Mouse (Mus musculus): Measurements from ENCODE around the gene Kcnk3. TPM values are rescaled to one million over a fixed set of nuclear protein-coding genes. Genes with fewer than 3 reads are reported as not detected.
A peak's percentile ranks its signal among the peaks of the same experiment; 100 is the strongest.

Gene Kcnk3
- polyA plus RNA-seq, 1 experiment from 2014 or later, result 11.7 TPM

DNA sequence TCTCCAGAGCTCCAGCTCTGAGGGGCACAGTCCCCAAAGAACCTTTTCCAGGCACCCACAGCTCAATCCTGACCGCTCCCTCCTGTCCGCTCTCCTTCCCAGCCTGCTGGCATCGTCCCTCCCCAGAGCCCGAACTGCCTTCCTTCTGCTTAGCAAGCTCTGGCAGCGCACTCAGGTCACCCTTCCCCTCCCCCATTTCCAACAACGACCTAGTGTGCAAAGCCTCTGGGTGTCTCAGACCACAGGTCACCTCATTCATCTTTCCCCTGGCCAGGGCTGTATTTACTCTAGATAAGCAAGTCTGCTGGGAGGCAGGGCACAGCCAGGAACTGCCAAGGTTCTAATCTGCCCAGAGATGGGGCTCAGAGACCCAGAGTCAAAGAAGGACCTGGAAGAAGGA is 27.4 kb downstream of the Kcnk3 start:
- Histone ChIP-seq H3K27ac (no peak overlapping the region), H3K4me1 (replicated peaks; ENCODE audit: control insufficient read depth, insufficient read depth, low read length) (no peaks in the 10 kb centered on the region), H3K9me3 (ENCODE audit: control insufficient read depth, low read length) (no peaks in the 10 kb centered on the region), H3K4me2 (replicated peaks) (no peak overlapping the region), H3K9ac (no peak overlapping the region), H3K4me3 (replicated peaks; ENCODE audit: low read length) (no peak overlapping the region), H3K36me3 (replicated peaks; ENCODE audit: control insufficient read depth, insufficient read depth) (no peaks in the 10 kb centered on the region), H3K27me3 (ENCODE audit: control insufficient read depth, insufficient read depth, low read length) (peaks cover 3% of the 10 kb centered on the region; the same call in 1 of the 2 replicates)
- DNase-seq (ENCODE audit: low spot score) (no peak), ATAC-seq (ENCODE audit: low FRiP score) (no peak)
- 52% methylated on average over 6 of the region's 6 CpGs for WGBS

DNA sequence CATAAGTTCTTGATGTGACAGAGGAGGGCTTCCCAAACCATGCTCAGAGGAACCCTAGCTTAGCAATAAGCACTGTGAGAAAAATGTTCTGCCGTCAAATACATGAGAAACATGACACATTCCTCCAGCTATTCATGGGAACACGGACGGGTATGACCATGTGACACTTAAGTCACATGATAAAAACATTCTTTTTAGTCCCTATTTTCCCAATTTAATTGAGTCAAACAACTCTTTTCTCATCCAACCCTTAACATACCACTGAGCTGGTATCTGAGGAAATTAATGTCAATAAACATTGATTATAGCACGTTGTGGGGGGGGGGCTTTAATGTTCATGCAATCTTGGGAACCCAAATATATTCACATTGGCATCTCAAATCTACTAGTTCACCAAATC is 27.8 kb downstream of the Kcnk3 start:
- Histone ChIP-seq H3K9ac (no peak overlapping the region), H3K27ac (no peak overlapping the region), H3K4me2 (replicated peaks) (no peak overlapping the region), H3K27me3 (ENCODE audit: control insufficient read depth, insufficient read depth, low read length) (peaks cover 7% of the 10 kb centered on the region), H3K4me3 (replicated peaks; ENCODE audit: low read length) (no peak overlapping the region), H3K36me3 (replicated peaks; ENCODE audit: control insufficient read depth, insufficient read depth) (no peaks in the 10 kb centered on the region), H3K4me1 (replicated peaks; ENCODE audit: control insufficient read depth, insufficient read depth, low read length) (no peaks in the 10 kb centered on the region), H3K9me3 (ENCODE audit: control insufficient read depth, low read length) (no peaks in the 10 kb centered on the region)
- 83% methylated on average over 4 of the region's 4 CpGs for WGBS
- DNase-seq (ENCODE audit: low spot score) (no peak), ATAC-seq (ENCODE audit: low FRiP score) (no peak)

DNA sequence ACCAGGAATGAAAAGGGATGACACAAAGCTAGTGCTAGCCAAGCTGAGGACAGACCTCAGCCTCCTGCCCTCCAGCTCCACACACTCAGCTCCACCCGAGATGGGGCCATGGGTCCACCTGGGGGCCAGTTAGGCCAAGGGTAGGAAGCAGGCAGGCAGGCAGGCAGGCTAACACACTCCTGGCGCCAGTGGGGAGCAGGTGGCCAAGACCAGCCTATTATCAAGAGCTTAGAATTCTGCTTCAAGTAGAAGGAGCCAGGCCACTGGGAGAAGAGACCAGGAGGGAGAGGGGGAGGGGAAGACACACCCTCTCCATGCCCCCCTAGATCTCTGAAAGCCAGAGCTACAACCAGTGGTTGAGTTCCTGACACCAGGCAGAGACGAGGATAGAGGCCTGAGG is 28.7 kb downstream of the Kcnk3 start:
- Histone ChIP-seq H3K27ac (no peak overlapping the region), H3K27me3 (ENCODE audit: control insufficient read depth, insufficient read depth, low read length) (peaks cover 15% of the 10 kb centered on the region), H3K36me3 (replicated peaks; ENCODE audit: control insufficient read depth, insufficient read depth) (no peaks in the 10 kb centered on the region), H3K9me3 (ENCODE audit: control insufficient read depth, low read length) (no peaks in the 10 kb centered on the region), H3K9ac (no peak overlapping the region), H3K4me1 (replicated peaks; ENCODE audit: control insufficient read depth, insufficient read depth, low read length) (no peaks in the 10 kb centered on the region), H3K4me3 (replicated peaks; ENCODE audit: low read length) (no peak overlapping the region), H3K4me2 (replicated peaks) (no peak overlapping the region)
- no peak for ATAC-seq (ENCODE audit: low FRiP score)
- WGBS, result 24% methylated on average over 3 of the region's 3 CpGs
- no peak for DNase-seq (ENCODE audit: low spot score)

DNA sequence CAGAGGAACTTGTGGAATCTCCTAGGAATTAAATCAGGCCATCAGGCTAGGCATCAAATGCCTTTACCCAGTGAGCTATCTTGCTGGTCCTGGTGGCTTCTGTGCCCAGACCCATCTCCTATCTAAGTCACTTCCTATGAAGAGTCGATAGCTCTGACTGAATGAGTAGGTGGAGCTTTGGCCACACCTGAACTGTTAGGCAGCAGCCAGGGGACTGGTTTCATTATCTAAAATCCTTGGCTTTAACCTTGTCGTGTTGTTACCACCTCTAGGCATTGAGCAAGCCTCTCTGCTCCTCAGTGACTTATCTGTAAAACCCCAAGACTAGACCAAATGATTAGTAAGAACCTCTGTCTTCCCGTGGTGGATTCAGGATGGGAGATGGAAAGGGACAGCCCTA is 29.4 kb downstream of the Kcnk3 start:
- peaks cover 6% of the 10 kb centered on the region for H3K4me1 ChIP-seq (replicated peaks; ENCODE audit: control insufficient read depth, insufficient read depth, low read length)
- peaks cover 22% of the 10 kb centered on the region for H3K27me3 ChIP-seq (ENCODE audit: control insufficient read depth, insufficient read depth, low read length)
- no peak overlapping the region for H3K4me2 ChIP-seq (replicated peaks)
- WGBS, result 49% methylated on average over 3 of the region's 3 CpGs
- no peak overlapping the region for H3K9ac ChIP-seq
- H3K4me3 ChIP-seq (replicated peaks; ENCODE audit: low read length), result no peak overlapping the region
- ATAC-seq (ENCODE audit: low FRiP score) (no peak), DNase-seq (ENCODE audit: low spot score) (no peak)
- H3K27ac ChIP-seq, result no peak overlapping the region
- no peaks in the 10 kb centered on the region for H3K9me3 ChIP-seq (ENCODE audit: control insufficient read depth, low read length)
- no peaks in the 10 kb centered on the region for H3K36me3 ChIP-seq (replicated peaks; ENCODE audit: control insufficient read depth, insufficient read depth)

DNA sequence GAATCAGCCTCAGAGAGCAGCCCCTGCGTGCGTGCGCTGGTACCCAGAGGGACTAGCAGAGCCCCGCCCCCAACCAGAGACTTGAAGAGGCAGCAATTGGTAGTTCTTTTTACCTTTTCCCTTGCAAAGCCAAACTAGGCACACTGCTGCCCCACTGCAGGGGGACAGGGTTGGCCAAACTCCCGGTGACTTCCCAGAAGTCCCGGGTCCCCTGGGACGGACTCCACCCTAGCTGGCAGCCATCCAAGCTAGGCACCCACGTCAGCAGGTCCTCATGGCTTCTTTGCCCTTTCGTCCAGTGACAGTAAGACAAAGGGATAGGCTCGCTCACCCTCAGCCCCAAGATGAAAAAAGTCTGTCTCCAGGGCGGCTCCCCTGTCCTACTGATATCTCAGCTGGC is 29.9 kb downstream of the Kcnk3 start:
- Histone ChIP-seq H3K9ac (no peak overlapping the region), H3K36me3 (replicated peaks; ENCODE audit: control insufficient read depth, insufficient read depth) (no peaks in the 10 kb centered on the region), H3K4me2 (replicated peaks) (no peak overlapping the region), H3K4me1 (replicated peaks; ENCODE audit: control insufficient read depth, insufficient read depth, low read length) (peaks cover 11% of the 10 kb centered on the region), H3K4me3 (replicated peaks; ENCODE audit: low read length) (no peak overlapping the region), H3K27me3 (ENCODE audit: control insufficient read depth, insufficient read depth, low read length) (peaks cover 27% of the 10 kb centered on the region), H3K27ac (no peak overlapping the region), H3K9me3 (ENCODE audit: control insufficient read depth, low read length) (no peaks in the 10 kb centered on the region)
- no peak for DNase-seq (ENCODE audit: low spot score)
- ATAC-seq (ENCODE audit: low FRiP score), result no peak
- WGBS, result 33% methylated on average over 11 of the region's 11 CpGs

DNA sequence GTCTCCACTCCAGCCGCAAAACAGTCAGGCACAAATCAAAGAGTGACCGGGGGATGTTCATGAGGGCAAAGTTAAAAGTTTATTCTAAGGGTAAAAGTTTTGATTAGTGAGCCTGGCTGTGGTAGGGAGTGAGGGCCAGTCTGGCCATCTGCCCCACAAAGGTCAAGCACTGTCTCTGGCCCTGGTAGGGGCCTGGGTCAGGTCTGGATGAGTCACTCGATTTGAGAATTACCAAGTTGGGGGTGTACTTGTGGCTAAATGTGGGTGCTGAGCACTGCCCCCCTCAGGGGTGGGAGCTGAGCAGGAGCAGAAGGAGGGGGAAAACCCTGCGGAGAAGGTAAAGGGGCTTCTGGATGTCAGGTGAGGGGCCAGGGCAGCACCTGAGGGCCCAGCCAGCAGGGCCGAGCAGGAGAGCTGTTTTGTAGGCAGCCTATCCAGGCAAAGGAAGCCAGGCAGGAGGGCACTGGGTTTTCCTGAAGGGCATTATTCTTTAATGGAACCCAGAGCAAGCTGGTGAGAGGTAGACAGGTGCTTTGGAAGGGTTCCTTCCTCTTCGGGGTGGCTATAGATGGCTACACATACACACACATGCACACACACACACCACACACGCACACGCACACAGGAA is 30.5 kb downstream of the Kcnk3 start:
- ATAC-seq (ENCODE audit: low FRiP score) (no peak), DNase-seq (ENCODE audit: low spot score) (no peak)
- H3K27me3 ChIP-seq (ENCODE audit: control insufficient read depth, insufficient read depth, low read length), result peaks cover 34% of the 10 kb centered on the region
- no peak overlapping the region for H3K4me2 ChIP-seq (replicated peaks)
- WGBS, result 82% methylated on average over 8 of the region's 8 CpGs
- H3K4me1 ChIP-seq (replicated peaks; ENCODE audit: control insufficient read depth, insufficient read depth, low read length), result peaks cover 13% of the 10 kb centered on the region
- no peak overlapping the region for H3K4me3 ChIP-seq (replicated peaks; ENCODE audit: low read length)
- no peaks in the 10 kb centered on the region for H3K9me3 ChIP-seq (ENCODE audit: control insufficient read depth, low read length)
- H3K9ac ChIP-seq, result no peak overlapping the region
- H3K27ac ChIP-seq, result no peak overlapping the region
- no peaks in the 10 kb centered on the region for H3K36me3 ChIP-seq (replicated peaks; ENCODE audit: control insufficient read depth, insufficient read depth)

DNA sequence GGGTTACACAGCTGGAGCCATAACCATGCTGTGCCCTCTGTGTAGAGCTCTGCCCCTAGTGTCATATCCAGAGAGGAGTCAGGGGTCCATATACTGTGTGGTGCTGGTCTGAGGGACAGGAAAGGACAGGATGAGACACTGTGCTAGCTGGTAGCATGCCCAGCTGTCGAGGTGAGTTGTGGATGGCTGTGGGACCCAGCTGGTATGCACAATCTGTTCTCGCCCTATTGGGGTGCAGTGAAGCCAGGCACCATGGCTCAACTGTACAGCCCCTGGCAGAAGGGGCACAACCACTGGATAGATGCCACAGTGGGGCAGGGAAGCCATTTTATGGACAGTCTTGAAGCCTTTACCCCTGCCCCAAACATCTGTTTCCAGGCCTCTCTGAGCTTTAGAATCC is 31.2 kb downstream of the Kcnk3 start:
- Histone ChIP-seq H3K9ac (no peak overlapping the region), H3K4me1 (replicated peaks; ENCODE audit: control insufficient read depth, insufficient read depth, low read length) (peaks cover 13% of the 10 kb centered on the region), H3K36me3 (replicated peaks; ENCODE audit: control insufficient read depth, insufficient read depth) (no peaks in the 10 kb centered on the region), H3K9me3 (ENCODE audit: control insufficient read depth, low read length) (no peaks in the 10 kb centered on the region), H3K4me2 (replicated peaks) (no peak overlapping the region), H3K4me3 (replicated peaks; ENCODE audit: low read length) (no peak overlapping the region), H3K27me3 (ENCODE audit: control insufficient read depth, insufficient read depth, low read length) (peaks cover 35% of the 10 kb centered on the region), H3K27ac (no peak overlapping the region)
- ATAC-seq (ENCODE audit: low FRiP score), result no peak
- WGBS, result 75% methylated on average over 2 of the region's 2 CpGs
- no peak for DNase-seq (ENCODE audit: low spot score)

DNA sequence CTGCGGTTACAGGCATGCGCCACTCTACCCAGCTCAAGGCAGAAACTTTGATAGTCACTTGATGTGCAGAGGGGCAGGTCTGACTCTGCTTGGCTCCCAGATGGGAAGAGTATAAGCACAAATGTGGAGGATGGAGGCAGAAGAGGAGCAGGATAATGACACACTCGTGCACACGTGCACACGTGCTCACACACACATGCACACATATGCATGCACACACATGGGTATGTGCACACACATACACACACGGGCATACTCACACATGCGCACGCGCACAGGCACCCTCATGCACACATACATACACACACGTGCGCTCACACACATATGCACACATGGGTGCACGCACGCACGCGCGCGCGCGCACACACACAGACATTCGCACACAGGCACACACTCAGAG is 32.6 kb downstream of the Kcnk3 start:
- Histone ChIP-seq H3K27me3 (ENCODE audit: control insufficient read depth, insufficient read depth, low read length) (peaks cover 35% of the 10 kb centered on the region), H3K4me2 (replicated peaks) (no peak overlapping the region), H3K9ac (no peak overlapping the region), H3K4me1 (replicated peaks; ENCODE audit: control insufficient read depth, insufficient read depth, low read length) (peaks cover 13% of the 10 kb centered on the region), H3K36me3 (replicated peaks; ENCODE audit: control insufficient read depth, insufficient read depth) (no peaks in the 10 kb centered on the region), H3K9me3 (ENCODE audit: control insufficient read depth, low read length) (no peaks in the 10 kb centered on the region), H3K27ac (no peak overlapping the region), H3K4me3 (replicated peaks; ENCODE audit: low read length) (no peak overlapping the region)
- no peak for ATAC-seq (ENCODE audit: low FRiP score)
- no peak for DNase-seq (ENCODE audit: low spot score)
- WGBS, result 97% methylated on average over 20 of the region's 20 CpGs

DNA sequence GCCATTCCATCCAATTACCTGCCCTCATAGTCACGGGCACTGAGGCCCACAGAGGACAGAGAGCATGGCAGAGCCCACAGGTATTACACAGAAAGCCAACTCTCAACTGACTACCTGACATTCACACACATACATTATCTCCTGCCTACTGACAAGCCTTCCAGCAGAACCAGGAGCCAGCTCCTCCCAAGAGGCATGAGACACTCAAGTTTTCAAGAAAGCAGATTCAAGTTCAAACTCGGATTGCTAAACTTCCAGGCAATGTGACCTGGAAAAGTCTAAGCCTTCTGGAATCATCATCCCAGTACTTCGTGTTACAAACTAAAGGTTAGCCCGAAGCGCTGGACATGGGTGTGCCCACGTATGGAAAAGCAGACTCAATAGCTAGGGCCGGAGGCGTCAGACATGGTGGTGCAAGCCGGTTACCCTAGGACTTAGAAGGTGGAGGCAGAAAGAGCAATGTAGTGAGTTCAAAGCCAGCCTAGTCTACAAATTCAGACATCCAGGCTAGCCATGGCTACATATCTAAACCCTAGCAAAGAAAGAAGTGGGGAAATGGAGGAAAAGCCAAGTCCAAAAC is 33.3 kb downstream of the Kcnk3 start:
- no peak overlapping the region; the same call in 1 of the 2 replicates for H3K4me2 ChIP-seq (replicated peaks)
- peak overlapping the region; percentile 31; the same call in 1 of the 2 replicates for H3K4me3 ChIP-seq (replicated peaks; ENCODE audit: low read length)
- 89% methylated on average over 9 of the region's 9 CpGs for WGBS
- H3K36me3 ChIP-seq (replicated peaks; ENCODE audit: control insufficient read depth, insufficient read depth), result no peaks in the 10 kb centered on the region
- no peak overlapping the region for H3K9ac ChIP-seq
- peaks cover 13% of the 10 kb centered on the region for H3K4me1 ChIP-seq (replicated peaks; ENCODE audit: control insufficient read depth, insufficient read depth, low read length)
- ATAC-seq (ENCODE audit: low FRiP score) (no peak), DNase-seq (ENCODE audit: low spot score) (no peak)
- H3K27me3 ChIP-seq (ENCODE audit: control insufficient read depth, insufficient read depth, low read length), result peaks cover 35% of the 10 kb centered on the region
- H3K27ac ChIP-seq, result no peak overlapping the region
- H3K9me3 ChIP-seq (ENCODE audit: control insufficient read depth, low read length), result no peaks in the 10 kb centered on the region

DNA sequence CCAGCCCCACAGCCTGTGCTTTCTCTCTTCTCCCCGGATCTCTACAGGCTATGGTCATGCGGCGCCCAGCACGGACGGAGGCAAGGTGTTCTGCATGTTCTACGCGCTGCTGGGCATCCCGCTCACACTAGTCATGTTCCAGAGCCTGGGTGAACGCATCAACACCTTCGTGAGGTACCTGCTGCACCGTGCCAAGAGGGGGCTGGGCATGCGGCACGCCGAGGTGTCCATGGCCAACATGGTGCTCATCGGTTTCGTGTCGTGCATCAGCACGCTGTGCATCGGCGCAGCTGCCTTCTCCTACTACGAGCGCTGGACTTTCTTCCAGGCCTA is 33.8 kb downstream of the Kcnk3 start:
- H3K9ac ChIP-seq, result no peak overlapping the region
- peaks cover 35% of the 10 kb centered on the region for H3K27me3 ChIP-seq (ENCODE audit: control insufficient read depth, insufficient read depth, low read length)
- no peak overlapping the region for H3K27ac ChIP-seq
- peak overlapping the region; percentile 66 for H3K4me2 ChIP-seq (replicated peaks)
- WGBS, result 55% methylated on average over 22 of the region's 22 CpGs
- H3K4me1 ChIP-seq (replicated peaks; ENCODE audit: control insufficient read depth, insufficient read depth, low read length), result peaks cover 13% of the 10 kb centered on the region
- H3K9me3 ChIP-seq (ENCODE audit: control insufficient read depth, low read length), result no peaks in the 10 kb centered on the region
- peak overlapping the region; percentile 31 for H3K4me3 ChIP-seq (replicated peaks; ENCODE audit: low read length)
- DNase-seq (ENCODE audit: low spot score) (no peak), ATAC-seq (ENCODE audit: low FRiP score) (no peak)
- H3K36me3 ChIP-seq (replicated peaks; ENCODE audit: control insufficient read depth, insufficient read depth), result no peaks in the 10 kb centered on the region

Data from hindbrain, embryonic 14.5 days (tissue).